Mouse (Mus musculus) E14TG2a.4 (cell line): ENCODE data around the gene Zfp652.

ENCODE experiments used
- H3K27me3 ChIP-seq: 2 replicates; pipeline ENCODE4 v1.6.1; 2014; ENCODE audit warnings: low read length, control low read depth; ENCODE audit not compliant: insufficient read depth
- H3K36me3 ChIP-seq: 2 replicates; pipeline ENCODE4 v1.6.1; 2014; ENCODE audit warnings: low read length, control low read depth; ENCODE audit not compliant: insufficient read depth
- H3K4me1 ChIP-seq: replicated peaks from 2 replicates; pipeline ENCODE4 v1.6.1; 2014; ENCODE audit warnings: low read depth, low read length, control low read depth
- H3K4me3 ChIP-seq: replicated peaks from 2 replicates; pipeline ENCODE4 v1.5.1; 2014; ENCODE audit warnings: mild to moderate bottlenecking, low read length
- H3K9me3 ChIP-seq: 2 replicates; pipeline ENCODE4 v1.6.1; 2014; ENCODE audit warnings: low read length, control low read depth
- CTCF ChIP-seq: conservative IDR thresholded peaks from 2 replicates; pipeline ENCODE4 v1.5.1; 2014; ENCODE audit warnings: low read length
- NANOG ChIP-seq: IDR thresholded peaks from 2 replicates; pipeline ENCODE4 v1.6.1; 2014; ENCODE audit warnings: borderline replicate concordance, low read length, mixed read lengths
- POU5F1 ChIP-seq: IDR thresholded peaks from 2 replicates; pipeline ENCODE4 v1.6.1; 2014; ENCODE audit warnings: low read length, borderline replicate concordance

Gene Zfp652

DNA sequence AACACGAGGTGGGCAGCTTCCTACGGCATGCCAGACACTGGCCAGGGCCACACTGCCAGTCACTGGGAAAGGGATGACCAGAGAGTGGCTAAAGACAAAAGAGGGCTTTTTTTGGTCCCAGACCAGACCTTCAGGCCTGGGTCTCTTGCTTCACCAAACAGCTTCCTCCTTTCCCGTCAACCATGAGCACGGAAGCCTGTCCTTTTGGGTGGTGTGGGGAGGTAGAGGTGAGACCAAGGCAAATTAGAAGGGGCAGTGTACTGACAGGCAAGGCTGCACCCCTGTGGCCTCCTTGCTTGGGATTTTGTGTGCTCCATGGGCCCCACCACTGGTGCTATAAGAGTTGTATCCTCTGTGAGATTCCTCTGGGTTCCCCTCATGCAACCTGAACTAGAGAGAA lies 126.1 kb downstream of the Zfp652 start:
- Histone ChIP-seq H3K4me1 (peaks cover 67% of the 10 kb centered on the region), H3K27me3 (peaks cover 66% of the 10 kb centered on the region), H3K4me3 (no peak overlapping the region), H3K9me3 (no peaks in the 10 kb centered on the region), H3K36me3 (no peaks in the 10 kb centered on the region)
- TF ChIP-seq NANOG (no peak), CTCF (no peak), POU5F1 (no peak)

DNA sequence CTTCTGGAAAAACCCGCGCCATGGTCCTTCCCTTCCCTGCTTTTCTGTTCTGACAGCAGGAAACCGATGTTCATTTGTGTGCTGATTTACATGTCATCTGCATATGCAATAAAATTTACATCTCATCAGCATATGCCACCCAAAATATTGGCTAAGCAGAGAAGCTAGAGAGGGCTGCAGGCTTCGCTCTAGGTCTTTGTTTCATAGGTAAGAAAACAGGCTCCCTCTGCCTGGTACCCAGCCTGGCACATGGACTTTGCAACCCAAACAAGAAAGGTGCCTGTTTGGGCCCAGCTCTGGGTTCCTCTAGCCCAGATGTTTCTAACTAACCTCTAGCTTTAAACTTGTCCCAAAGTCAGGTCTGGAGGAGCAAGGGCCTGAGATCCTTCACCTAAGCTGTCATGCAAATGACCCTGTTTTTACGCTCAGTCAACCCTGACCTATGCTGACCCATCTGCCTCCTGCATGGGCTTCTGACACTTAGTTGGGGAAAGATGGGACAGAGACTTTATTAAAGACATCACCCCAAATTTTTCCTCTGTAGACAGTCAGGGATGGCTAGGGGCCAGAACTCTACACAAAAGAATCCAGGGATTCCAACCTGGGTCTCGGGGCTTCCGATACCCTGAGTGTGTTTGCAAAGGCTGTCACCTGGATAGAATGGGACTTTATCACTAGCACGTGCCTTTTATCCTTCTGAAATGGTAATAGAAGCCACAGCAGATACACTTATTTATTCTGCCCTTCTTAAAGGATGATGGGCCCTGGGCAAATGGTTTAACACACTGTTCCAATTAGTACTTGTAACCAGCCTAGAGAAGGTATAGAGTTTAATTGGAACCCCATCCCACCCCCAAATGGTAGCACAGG lies 126.8 kb downstream of the Zfp652 start:
- H3K4me3 ChIP-seq = no peak overlapping the region
- H3K4me1 ChIP-seq = peaks cover 65% of the 10 kb centered on the region
- peaks cover 59% of the 10 kb centered on the region for H3K27me3 ChIP-seq
- no peaks in the 10 kb centered on the region for H3K36me3 ChIP-seq
- no peak for TF ChIP-seq POU5F1
- TF ChIP-seq CTCF = no peak
- TF ChIP-seq NANOG = no peak
- H3K9me3 ChIP-seq = no peaks in the 10 kb centered on the region

DNA sequence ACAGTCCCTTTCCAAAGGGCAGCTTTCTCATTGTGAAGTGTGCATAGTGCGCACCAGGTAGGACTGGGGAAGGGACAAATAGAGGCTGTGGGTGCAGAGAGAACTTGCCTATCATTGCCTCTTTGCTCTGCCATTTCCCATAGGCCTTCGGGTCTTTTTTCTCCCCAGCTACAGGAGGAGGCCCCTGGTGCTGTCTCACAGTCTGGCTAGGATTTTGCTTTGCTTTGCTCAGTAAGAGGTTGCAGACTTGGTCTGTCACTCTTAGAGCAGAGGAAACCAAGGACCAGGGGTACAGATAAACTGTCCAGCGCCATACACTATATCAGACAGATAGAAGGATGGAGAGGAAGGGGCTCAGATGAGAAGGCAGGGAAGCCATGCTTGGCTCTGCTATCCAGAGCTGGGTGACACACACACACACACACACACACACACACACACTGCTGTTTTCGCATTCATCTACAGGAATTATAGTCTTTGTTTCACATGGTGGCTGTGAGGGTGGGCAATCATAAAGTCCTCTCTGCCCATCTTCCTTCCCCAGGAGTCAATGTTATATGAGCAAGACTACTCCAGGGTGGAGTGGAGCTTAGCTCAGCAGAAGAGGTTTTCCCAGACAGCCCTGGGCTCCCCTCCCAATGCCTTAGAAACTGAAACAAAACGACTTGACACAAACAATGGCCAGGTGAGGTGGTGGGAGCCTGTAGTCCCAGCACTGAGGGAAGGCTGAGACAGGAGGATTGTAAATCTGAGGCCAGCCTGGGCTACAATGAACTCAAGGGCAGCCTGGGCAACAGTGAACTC lies 128.4 kb downstream of the Zfp652 start:
- Histone ChIP-seq H3K4me1 (peaks cover 49% of the 10 kb centered on the region), H3K36me3 (no peaks in the 10 kb centered on the region), H3K27me3 (peaks cover 53% of the 10 kb centered on the region), H3K9me3 (no peaks in the 10 kb centered on the region), H3K4me3 (peak overlapping the region; percentile 70; the same call in 1 of the 2 replicates)
- TF ChIP-seq POU5F1 = no peak

DNA sequence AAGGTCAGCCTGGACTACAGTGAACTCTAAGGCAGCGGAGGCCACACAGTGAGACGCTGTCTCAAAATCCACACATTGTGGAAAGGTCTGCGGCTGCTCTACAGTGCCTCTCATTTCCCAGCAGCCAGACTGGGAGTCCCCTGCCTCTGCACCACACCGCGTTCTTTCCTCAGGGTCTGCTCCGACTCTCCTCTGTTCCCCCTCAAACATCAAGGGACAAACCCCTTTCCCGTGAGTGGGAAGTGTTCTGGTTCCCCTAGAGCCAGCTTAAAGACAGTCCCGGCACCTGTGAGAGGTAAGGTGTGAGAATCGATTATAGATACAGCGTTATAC lies 129.0 kb downstream of the Zfp652 start:
- Histone ChIP-seq H3K4me1 (peaks cover 44% of the 10 kb centered on the region), H3K27me3 (peaks cover 49% of the 10 kb centered on the region), H3K9me3 (no peaks in the 10 kb centered on the region), H3K36me3 (no peaks in the 10 kb centered on the region), H3K4me3 (peak overlapping the region; percentile 70)
- no peak for TF ChIP-seq NANOG
- no peak for TF ChIP-seq CTCF
- no peak for TF ChIP-seq POU5F1

DNA sequence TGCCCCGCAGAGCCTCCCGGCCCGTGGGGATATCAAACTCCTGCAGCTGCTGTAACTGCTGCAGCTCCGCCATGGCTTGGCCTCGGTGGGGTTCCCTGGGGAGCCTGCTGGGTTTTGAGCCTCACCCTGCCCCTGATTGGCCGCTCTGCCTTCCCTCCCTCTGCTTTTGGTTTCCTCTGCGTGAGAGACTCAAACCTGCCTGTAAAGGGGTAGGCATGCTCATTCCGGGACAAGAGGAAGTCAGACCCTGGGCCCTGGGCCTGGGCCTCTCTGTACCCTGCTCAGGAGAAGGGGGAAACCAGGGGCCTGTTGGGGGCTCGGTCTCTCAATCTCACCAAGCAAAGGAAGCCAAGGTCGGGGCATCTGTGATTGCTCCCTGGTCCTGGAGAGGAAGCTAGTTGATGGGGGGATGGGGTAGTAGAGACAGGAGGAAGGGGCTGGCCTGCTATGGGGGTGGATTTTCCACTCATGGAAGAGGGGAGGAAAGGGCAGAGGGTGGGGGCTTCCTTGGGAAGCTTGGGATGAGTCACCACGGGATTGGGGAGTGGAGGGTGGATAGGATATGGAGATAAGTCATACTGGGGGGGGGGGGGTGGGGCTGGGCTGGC lies 129.7 kb downstream of the Zfp652 start, which contains the start of gene Abi3:
TSS of gene Abi3 (minus strand) at position 403 of the 608 bp plus-strand sequence.
- TF ChIP-seq POU5F1 = no peak
- no peak for TF ChIP-seq NANOG
- no peak for TF ChIP-seq CTCF
- Histone ChIP-seq H3K4me1 (peaks cover 44% of the 10 kb centered on the region), H3K27me3 (peaks cover 42% of the 10 kb centered on the region), H3K4me3 (peak within 1 kb of the TSS; percentile 70), H3K36me3 (no peaks in the 10 kb centered on the region), H3K9me3 (no peaks in the 10 kb centered on the region)

DNA sequence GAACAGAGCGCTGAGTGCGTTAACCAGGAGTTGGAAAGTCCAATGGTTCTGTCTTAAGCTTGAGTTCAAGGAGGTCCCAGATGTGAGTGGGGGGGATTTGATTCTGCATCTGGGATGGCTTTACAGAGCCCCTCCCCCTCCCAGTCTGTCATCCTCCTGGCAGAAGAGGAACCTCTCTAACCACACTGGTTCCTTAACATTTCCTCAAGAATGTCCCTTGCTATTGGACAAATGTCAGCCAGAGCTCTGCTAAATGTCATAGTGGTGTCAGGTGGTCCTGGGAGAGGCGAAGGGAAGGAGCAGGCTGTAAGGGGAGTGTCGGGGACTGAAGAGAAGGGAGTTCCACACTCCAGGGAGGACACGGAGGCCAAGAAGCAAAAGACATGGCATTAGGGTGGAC lies 130.5 kb downstream of the Zfp652 start:
- H3K9me3 ChIP-seq = no peaks in the 10 kb centered on the region; the same call in 1 of the 2 replicates
- H3K4me3 ChIP-seq = peak overlapping the region; percentile 41
- peaks cover 34% of the 10 kb centered on the region for H3K27me3 ChIP-seq
- no peaks in the 10 kb centered on the region for H3K36me3 ChIP-seq
- TF ChIP-seq POU5F1 (no peak), NANOG (no peak), CTCF (no peak)
- H3K4me1 ChIP-seq = peaks cover 44% of the 10 kb centered on the region

DNA sequence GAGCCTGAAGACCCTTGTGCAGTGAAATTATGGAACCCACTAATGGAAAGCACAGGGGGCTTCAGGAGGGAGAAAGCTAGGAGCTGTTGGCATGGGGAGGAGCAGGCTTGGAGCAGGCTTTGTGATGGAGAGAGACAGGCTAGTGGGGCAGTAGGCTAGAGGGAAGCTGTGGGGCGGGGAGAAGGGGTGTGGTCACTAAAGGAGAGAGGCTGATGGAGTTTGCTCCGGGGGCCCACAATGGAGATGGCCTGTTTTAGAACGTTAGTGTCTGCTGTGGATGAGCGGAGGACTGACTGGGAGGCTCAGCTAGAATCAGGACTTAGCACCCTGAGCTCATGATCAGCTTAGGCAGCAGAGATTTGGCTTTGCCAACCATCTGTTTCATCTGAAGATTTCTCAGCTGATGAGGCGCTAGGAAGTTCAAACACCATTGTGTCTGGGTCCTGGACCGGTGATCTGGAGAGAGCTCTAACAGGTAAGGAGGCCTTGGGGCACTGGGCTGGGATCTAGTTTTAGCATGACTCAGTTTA lies 131.0 kb downstream of the Zfp652 start:
- Histone ChIP-seq H3K27me3 (peaks cover 29% of the 10 kb centered on the region), H3K36me3 (no peaks in the 10 kb centered on the region), H3K4me3 (peak overlapping the region; percentile 41), H3K4me1 (peaks cover 44% of the 10 kb centered on the region), H3K9me3 (no peaks in the 10 kb centered on the region; the same call in 1 of the 2 replicates)
- TF ChIP-seq POU5F1 (no peak), NANOG (no peak), CTCF (no peak)

DNA sequence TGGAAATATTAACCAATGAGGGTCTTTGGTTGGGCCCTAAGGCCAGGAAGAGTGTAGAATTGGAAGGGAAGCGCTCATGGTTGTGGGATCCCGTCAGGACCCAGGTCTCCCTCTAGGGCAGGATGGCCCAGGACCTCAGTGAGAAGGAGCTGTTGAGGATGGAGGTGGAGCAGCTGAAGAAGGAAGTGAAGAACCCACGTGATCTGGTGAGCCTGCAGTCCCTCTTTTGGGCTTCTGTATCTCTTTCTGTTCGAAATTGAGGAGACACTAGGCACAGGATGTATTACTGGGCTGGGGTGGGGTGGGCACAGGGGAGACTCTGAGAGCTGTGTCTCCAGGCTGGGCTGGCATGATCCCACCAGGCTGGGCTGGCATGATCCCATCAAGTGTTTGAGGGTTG lies 132.5 kb downstream of the Zfp652 start:
- no peak for TF ChIP-seq POU5F1
- Histone ChIP-seq H3K4me3 (no peak overlapping the region), H3K9me3 (no peaks in the 10 kb centered on the region; the same call in 1 of the 2 replicates), H3K4me1 (peaks cover 37% of the 10 kb centered on the region), H3K36me3 (no peaks in the 10 kb centered on the region), H3K27me3 (peaks cover 23% of the 10 kb centered on the region)
